Mouse (Mus musculus): ENCODE results near the gene Wdr19.

- TF ChIP-seq GATA1 (IDR thresholded peaks at IDR 0.05; ENCODE audit: low read length) (no peak), TAL1 (IDR thresholded peaks at IDR 0.05; ENCODE audit: low read length) (no peak)
Measured at GRCm38 (mm10) chr5:65213321-65213720, 13.8 kb downstream of the Wdr19 start.

Measured in erythroblast, embryonic 14.5 days (primary cell).